Comparison of ENCODE assay signal across 8 mouse cellular contexts in the genomic region with DNA sequence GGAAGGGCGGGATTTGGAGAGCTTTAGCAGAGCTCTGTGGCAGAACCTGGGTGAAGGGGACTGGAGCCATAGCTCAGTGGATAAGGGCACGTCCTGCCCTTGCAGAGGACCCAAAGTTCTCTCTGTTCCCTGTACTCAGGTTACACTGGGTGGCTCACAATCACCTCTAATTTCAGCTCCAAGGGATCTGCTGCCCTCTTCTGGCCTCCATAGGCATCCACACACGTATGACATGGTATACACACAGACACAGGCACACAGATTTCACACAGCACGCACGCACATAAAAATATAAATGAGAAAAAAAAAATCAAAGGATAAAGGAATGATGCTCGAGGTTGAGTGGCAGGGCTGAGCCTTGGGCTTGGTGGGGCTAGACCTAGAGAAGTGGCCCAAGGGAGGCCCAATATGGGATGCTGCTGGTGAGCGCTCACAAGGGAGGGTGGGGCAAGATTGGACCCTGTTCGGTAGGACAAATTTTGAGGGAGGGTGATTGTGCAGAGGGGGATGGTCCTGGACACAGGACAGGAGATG. TPM values are rescaled to one million over a fixed set of nuclear protein-coding genes. Genes with fewer than 3 reads are reported as not detected.
DNase-seq lines count a peak whose midpoint lies in the region; ATAC-seq and TF ChIP-seq lines count a peak whose summit lies in the region.

No protein-coding gene starts in this region.

- no peaks in the 10 kb centered on the region for H3K36me3 ChIP-seq in liver, adult 2 months (ENCODE audit: control insufficient read depth, insufficient read depth, low read length)
- H3K36me3 ChIP-seq in lung, postnatal 0 days (ENCODE audit: insufficient read depth, low read length): no peaks in the 10 kb centered on the region
- 0 out of 2 replicates have a peak, but pooled peaks cover 12% of the 10 kb centered on the region for H3K36me3 ChIP-seq in stomach, embryonic 15.5 days

- no peak for TF ChIP-seq EP300 in lung, postnatal 0 days (IDR thresholded peaks at IDR 0.05)

- peak overlapping the region; percentile 88; the same call in 1 of the 2 replicates for H3K4me3 ChIP-seq in liver, adult 2 months (ENCODE audit: insufficient read depth, low read depth, low read length)
- peak overlapping the region; percentile 63 for H3K4me3 ChIP-seq in lung, postnatal 0 days (ENCODE audit: low read depth, low read length)
- H3K4me3 ChIP-seq in stomach, embryonic 15.5 days (replicated peaks): peak overlapping the region; percentile 76

- TF ChIP-seq POLR2A in liver, adult 2 months (IDR thresholded peaks at IDR 0.05; ENCODE audit: extremely low read depth, insufficient read depth, low read length): no peak

- DNase-seq in liver, adult 2 months (ENCODE audit: extremely low read depth, low read depth, low spot score): no peak
- no peak for DNase-seq in liver
- peak; percentile 48 for DNase-seq in embryo, embryonic 10 days (ENCODE audit: low spot score)
- peak; percentile 25 to 44 for DNase-seq in heart, postnatal 10 days
- DNase-seq in lung, postnatal 0 days (ENCODE audit: low spot score): peak; percentile 28
- DNase-seq in adrenal gland, postnatal 25 days: no peak
- DNase-seq in testis, postnatal 10 days (ENCODE audit: low spot score): no peak

- no peaks in the 10 kb centered on the region for H3K9me3 ChIP-seq in lung, postnatal 0 days (ENCODE audit: low read length)
- no peaks in the 10 kb centered on the region for H3K9me3 ChIP-seq in stomach, embryonic 15.5 days

- WGBS in liver, adult 2 months: 88% methylated on average over 8 of the region's 8 CpGs
- 73% methylated on average over 8 of the region's 8 CpGs for WGBS in lung, postnatal 0 days
- 77% methylated on average over 8 of the region's 8 CpGs for WGBS in stomach, embryonic 15.5 days

- no peak overlapping the region for H3K27ac ChIP-seq in liver, adult 2 months (replicated peaks; ENCODE audit: insufficient read depth, low read depth, low read length)
- 0 out of 2 replicates have a peak overlapping the region, but pooled peaks have one; percentile 74 for H3K27ac ChIP-seq in lung, postnatal 0 days (ENCODE audit: low read length)
- 0 out of 2 replicates have a peak overlapping the region, but pooled peaks have one; percentile 8 for H3K27ac ChIP-seq in stomach, embryonic 15.5 days

- H3K9ac ChIP-seq in liver, adult 2 months (ENCODE audit: low read depth, low read length): no peak overlapping the region
- no peak overlapping the region for H3K9ac ChIP-seq in lung, postnatal 0 days (replicated peaks; ENCODE audit: low read depth)
- no peak overlapping the region for H3K9ac ChIP-seq in stomach, embryonic 15.5 days

- no peaks in the 10 kb centered on the region for H3K79me2 ChIP-seq in liver, adult 2 months (ENCODE audit: control insufficient read depth, insufficient read depth, low read length)

- peaks cover 2% of the 10 kb centered on the region; the same call in 1 of the 2 replicates for H3K4me1 ChIP-seq in liver, adult 2 months (ENCODE audit: control insufficient read depth, insufficient read depth, low read length)
- H3K4me1 ChIP-seq in lung, postnatal 0 days (ENCODE audit: insufficient read depth, low read depth, low read length): no peaks in the 10 kb centered on the region
- H3K4me1 ChIP-seq in stomach, embryonic 15.5 days: peaks cover 18% of the 10 kb centered on the region

- no peaks in the 10 kb centered on the region for H3K27me3 ChIP-seq in liver, adult 2 months (ENCODE audit: control insufficient read depth, insufficient read depth, low read length)
- no peaks in the 10 kb centered on the region for H3K27me3 ChIP-seq in lung, postnatal 0 days (replicated peaks; ENCODE audit: insufficient read depth, low read length)
- H3K27me3 ChIP-seq in stomach, embryonic 15.5 days (replicated peaks): no peaks in the 10 kb centered on the region

- ATAC-seq in lung, postnatal 0 days: peak; percentile 8; the same call in 1 of the 2 replicates
- ATAC-seq in stomach, embryonic 15.5 days (ENCODE audit: insufficient read depth, low FRiP score, low read depth): no peak

- TF ChIP-seq CTCF in liver, adult 2 months (IDR thresholded peaks at IDR 0.05; ENCODE audit: low read depth, low read length): peak; percentile 34; the same call in 1 of the 2 replicates
- TF ChIP-seq CTCF in lung, postnatal 0 days (IDR thresholded peaks at IDR 0.05): peak; percentile 61

- intact Hi-C loops in heart, postnatal 10 days (cut with DNase I): loop anchor here (10.0 kb wide), 1 partner anchor 405 kb away; no protein-coding TSS in a partner anchor

- peak overlapping the region; percentile 99 for H3K4me2 ChIP-seq in lung, postnatal 0 days (replicated peaks; ENCODE audit: low read depth, low read length)
- peak overlapping the region; percentile 74 for H3K4me2 ChIP-seq in stomach, embryonic 15.5 days

RNA-seq across cellular contexts. Expression of gene Crtap, which starts 1.0 kb away (rescaled TPM):
- total RNA-seq in liver, adult 2 months (2014; rRNA removed): 4.8 and 5.5 TPM in 2 replicates
- polyA plus RNA-seq in liver, adult 2 months (2012; rRNA removed): 9.6 and 12.7 TPM in 2 replicates
- 10 to 100 TPM; 61.0 to 66.3 TPM for total RNA-seq in heart, postnatal 10 days (2021)
- polyA plus RNA-seq in lung, postnatal 0 days (2015; fragmentation: Nextera tagmentation; extraction: Ambion mirVana): 83.8 and 84.8 TPM in 2 replicates
- 124 and 147 TPM in 2 replicates for polyA plus RNA-seq in stomach, embryonic 15.5 days (2015; fragmentation: Nextera tagmentation; extraction: Ambion mirVana)
- total RNA-seq in adrenal gland, postnatal 25 days (2021): 99.2 and 103 TPM in 2 replicates

RNA-seq across cellular contexts. Expression of gene Glb1, which starts 11.4 kb away (rescaled TPM):
- 13.2 and 13.6 TPM in 2 replicates for total RNA-seq in liver, adult 2 months (2014; rRNA removed)
- polyA plus RNA-seq in liver, adult 2 months (2012; rRNA removed): 14.4 and 16.7 TPM in 2 replicates
- total RNA-seq in heart, postnatal 10 days (2021): 10 to 100 TPM; 21.5 to 25.1 TPM
- 23.3 and 23.4 TPM in 2 replicates for polyA plus RNA-seq in lung, postnatal 0 days (2015; fragmentation: Nextera tagmentation; extraction: Ambion mirVana)
- polyA plus RNA-seq in stomach, embryonic 15.5 days (2015; fragmentation: Nextera tagmentation; extraction: Ambion mirVana): 59.8 and 71.4 TPM in 2 replicates
- 30.8 and 37.5 TPM in 2 replicates for total RNA-seq in adrenal gland, postnatal 25 days (2021)

RNA-seq across cellular contexts. Expression of gene Tmppe, which starts 11.5 kb away (rescaled TPM):
- 3.0 and 4.4 TPM in 2 replicates for total RNA-seq in liver, adult 2 months (2014; rRNA removed)
- polyA plus RNA-seq in liver, adult 2 months (2012; rRNA removed): 2.3 and 3.6 TPM in 2 replicates
- 1 to 10 TPM; 5.1 to 5.6 TPM for total RNA-seq in heart, postnatal 10 days (2021)
- 5.5 TPM in 2 replicates for polyA plus RNA-seq in lung, postnatal 0 days (2015; fragmentation: Nextera tagmentation; extraction: Ambion mirVana)
- polyA plus RNA-seq in stomach, embryonic 15.5 days (2015; fragmentation: Nextera tagmentation; extraction: Ambion mirVana): 9.9 and 11.1 TPM in 2 replicates
- total RNA-seq in adrenal gland, postnatal 25 days (2021): 7.7 and 9.7 TPM in 2 replicates

RNA-seq across cellular contexts. Expression of gene Bcl2a1c, which starts 59.5 kb away (rescaled TPM):
- total RNA-seq in liver, adult 2 months (2014; rRNA removed): 0.67 TPM in 1 of 2 replicates, not detected in the other
- polyA plus RNA-seq in liver, adult 2 months (2012; rRNA removed): not detected in 2 replicates
- total RNA-seq in heart, postnatal 10 days (2021): not detected
- 2.3 and 3.0 TPM in 2 replicates for polyA plus RNA-seq in lung, postnatal 0 days (2015; fragmentation: Nextera tagmentation; extraction: Ambion mirVana)
- polyA plus RNA-seq in stomach, embryonic 15.5 days (2015; fragmentation: Nextera tagmentation; extraction: Ambion mirVana): not detected in 2 replicates
- total RNA-seq in adrenal gland, postnatal 25 days (2021): not detected in 2 replicates

Comparison
In these comparisons a context has a peak if more than half of its experiments do, and no peak if none do; other contexts are left out.
1. DNase-seq: peak in embryo, embryonic 10 days (single experiment), heart, postnatal 10 days (2 of 2) and lung, postnatal 0 days (single experiment); none in liver, adult 2 months (single experiment), liver (single experiment), adrenal gland, postnatal 25 days (single experiment) and testis, postnatal 10 days (single experiment).
2. Peak in every context shown above with its lines, with median percentiles within 50 percentile points of each other: H3K4me3 ChIP-seq.